Mouse (Mus musculus): ENCODE results near the gene Cdc42bpg. TPM values are rescaled to one million over a fixed set of nuclear protein-coding genes. Genes with fewer than 3 reads are reported as not detected.
"Not testable (repeated sequence)": the region's sequence is repeated elsewhere in the genome, so short reads cannot be mapped to it uniquely, and the experiment has no call there.

Gene Cdc42bpg
- total RNA-seq, 2 experiments from 2014 or later = 6.4 to 8.8 TPM

DNA sequence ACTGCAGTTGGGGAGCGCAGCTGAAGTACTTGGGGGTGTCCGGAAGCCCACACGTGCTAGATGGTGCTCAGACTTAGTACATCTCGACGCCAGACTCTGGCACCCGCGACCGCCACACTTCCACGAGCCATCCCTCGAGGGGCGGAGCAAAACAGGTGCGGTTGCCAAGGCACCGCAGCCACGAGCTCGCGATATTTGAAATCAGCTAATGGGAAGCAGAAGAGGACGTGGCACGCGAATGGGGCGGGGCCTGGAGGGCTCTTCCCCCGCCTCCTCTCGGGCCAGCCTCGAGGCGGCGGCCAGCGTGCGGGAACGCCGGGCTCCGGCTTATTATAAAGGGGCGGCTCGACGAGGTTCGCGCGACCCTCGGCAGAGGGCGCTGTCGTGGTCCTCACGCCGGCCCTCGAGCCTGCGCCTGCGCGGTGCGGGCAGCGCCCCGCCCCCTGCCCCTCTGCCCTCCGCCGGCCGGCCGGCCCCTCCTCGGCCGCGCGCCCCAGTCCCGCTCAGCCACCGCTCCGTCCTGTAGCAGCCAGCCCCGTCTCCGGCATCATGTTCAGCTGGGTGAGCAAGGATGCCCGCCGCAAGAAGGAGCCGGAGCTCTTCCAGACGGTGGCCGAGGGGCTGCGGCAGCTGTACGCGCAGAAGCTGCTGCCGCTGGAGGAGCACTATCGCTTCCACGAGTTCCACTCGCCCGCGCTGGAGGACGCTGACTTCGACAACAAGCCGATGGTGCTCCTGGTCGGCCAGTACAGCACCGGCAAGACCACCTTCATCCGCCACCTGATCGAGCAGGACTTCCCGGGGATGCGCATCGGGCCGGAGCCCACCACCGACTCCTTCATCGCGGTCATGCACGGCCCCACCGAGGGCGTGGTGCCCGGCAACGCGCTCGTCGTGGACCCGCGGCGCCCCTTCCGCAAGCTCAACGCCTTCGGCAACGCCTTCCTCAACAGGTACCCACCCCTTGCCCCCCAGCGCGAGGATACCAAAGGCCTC lies 29.5 kb upstream of the Cdc42bpg start, which contains the start of gene Ehd1:
TSS of gene Ehd1 (plus strand) at position 300 of the 996 bp plus-strand sequence.
- DNase-seq (ENCODE audit: low spot score) = peak; percentile 98

DNA sequence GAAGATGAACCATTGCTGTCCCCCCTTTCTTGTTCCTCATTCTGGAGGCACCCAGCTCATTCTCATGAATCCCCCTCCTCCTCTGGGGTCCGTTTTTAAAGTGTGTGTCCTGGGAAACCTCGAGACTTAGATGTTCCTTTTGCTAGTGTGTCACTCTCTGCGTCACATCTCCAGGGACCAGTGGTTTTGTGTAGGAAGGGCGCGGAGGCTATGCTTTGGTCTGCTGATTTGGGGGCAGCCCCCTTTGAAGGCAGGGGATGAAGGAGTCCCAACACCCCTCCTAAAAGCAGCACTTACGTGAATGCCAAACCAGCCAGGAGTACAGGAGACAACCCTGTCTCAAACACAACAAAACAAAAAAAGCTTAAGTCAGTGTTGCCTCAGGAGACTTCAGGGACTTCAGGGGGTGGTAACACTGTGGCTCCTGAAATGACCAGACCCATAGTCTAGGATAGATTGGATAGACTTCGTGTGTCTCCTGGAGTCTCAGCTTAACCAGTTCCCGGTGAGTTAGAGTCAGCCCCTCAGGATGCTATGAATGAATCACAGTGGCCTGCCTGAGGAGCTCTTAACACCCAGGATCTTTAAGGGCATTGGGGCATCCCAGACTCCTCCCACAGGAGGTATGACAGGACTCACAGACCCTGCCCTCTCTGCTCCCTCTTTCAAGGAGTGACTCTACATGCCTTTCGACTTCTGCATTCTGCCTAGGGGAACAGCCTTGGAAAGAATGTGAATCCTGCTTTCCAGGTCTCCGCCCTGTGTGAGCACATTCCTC lies 28.4 kb upstream of the Cdc42bpg start:
- peak; percentile 88 for DNase-seq (ENCODE audit: low spot score)

DNA sequence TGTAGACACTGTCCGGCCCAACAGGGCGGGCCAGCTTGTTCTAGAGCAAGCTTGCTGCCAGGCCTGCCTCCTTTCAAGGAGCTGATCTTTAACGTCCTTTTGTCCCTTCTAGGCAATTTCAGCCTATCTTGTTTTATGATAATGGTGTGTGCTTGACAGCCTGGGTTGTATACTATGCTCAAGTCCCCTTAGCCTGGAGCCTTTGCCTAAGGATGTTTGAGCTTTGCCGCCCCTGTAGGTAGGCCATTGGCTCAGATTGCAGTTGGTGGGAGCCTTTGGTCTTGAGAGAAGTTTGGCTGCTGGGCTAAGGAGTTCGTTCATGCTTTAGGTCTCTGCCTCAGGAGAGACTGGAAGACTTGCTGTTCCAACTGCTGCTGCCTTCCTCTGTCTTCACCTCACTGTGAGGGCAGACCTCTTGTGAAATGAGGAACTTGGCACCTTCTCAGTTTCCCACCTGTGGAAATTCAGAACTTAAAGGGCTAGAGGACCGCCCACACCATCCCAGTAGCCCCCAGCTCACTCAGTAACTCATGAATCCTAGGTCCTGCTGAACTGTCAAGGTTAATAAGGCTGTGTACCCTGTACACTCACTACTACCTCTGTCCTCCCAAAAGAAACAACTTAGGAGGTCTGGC lies 27.7 kb upstream of the Cdc42bpg start:
- DNase-seq (ENCODE audit: low spot score) = no peak

DNA sequence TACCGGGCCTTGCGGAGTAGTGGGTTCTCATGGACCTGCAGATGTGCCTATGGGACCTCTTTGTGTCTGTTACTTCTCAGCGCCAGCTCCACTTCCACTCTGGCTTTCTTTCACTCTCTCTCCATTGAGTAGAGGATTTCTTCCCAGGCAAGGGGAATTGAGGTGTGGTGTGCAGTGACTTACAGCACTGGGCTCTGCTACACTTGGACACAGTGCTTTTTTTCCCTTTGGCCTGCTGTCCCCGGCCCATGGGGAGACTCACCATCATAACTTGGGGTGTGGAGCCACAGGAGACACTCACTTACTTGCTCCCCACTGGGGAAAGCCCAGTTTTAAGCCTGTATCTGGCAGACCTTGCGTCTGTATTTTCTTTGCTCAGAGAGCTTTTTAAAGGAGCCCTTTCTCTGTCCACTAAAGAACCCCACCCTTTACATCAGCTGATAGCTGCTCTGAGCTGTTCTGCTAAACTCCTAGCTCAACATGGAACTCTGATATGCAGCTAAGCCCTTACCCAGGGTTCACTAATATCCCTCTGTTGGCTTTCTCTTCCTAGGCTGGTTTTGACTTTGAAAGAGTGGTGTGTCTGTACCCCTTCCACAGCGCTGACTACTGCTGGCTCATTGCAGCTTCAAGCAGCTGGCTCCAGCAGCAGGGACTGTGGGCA lies 26.6 kb upstream of the Cdc42bpg start:
- no peak for DNase-seq (ENCODE audit: low spot score)

DNA sequence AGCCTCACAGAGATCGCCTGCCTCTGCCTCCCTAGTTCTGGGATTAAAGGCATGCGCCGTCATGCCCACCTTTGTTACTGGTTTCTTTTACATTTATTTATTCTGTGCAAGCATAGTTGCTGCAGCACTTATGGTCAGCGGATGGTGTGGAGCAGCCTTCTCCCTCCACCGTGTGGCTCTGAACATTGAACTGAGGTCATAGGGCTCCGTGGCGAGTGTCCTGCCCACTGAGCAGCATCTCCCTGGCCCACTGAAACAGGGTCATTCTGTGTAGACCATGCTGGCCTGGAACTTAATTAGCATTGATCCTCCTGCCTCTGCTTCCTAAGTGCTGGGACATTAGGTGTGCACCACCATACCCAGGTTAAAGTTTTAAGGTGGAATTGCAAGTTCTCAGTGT lies 25.7 kb upstream of the Cdc42bpg start:
- no peak for DNase-seq (ENCODE audit: low spot score)

DNA sequence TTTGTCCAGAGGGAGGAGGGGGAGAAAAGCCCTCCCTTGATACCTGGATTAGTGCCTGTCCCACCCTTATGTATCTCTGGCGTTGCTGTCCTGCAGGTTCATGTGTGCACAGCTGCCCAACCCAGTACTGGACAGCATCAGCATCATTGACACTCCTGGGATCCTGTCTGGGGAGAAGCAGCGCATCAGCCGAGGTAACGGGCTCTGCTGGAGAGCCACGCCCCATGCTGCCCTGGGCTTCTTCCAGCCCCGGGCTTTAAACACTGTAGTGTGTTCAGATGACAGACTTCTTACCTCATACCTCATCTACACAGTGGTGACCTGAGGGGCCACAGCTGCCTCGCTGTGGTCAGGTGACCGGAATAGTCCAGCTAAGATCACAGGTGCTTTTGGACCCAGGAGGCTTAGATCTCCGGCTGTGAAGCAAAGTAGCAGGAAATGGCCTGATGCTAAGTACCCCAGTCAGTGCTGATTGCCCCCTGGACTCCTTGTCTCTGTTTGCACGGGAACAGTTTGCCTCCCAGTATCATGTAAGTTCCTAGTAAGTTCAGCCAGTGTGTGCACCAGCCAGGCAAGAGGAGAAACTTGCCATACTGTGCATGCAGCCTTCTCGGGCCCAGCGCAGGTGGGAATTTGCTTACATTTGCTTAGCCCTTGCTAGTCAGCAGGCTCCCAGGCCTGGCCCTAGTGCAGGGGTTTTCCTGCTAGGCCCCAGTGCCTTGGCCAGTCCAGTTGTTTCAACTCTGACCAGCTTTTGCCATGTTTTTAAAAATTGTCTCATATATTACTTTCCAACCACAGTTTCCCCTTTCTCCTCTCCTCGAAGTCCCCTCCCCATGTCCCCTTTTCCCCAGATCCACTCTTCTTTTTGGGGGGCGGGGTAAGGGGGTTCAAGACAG lies 24.9 kb upstream of the Cdc42bpg start:
- DNase-seq (ENCODE audit: low spot score) = no peak

DNA sequence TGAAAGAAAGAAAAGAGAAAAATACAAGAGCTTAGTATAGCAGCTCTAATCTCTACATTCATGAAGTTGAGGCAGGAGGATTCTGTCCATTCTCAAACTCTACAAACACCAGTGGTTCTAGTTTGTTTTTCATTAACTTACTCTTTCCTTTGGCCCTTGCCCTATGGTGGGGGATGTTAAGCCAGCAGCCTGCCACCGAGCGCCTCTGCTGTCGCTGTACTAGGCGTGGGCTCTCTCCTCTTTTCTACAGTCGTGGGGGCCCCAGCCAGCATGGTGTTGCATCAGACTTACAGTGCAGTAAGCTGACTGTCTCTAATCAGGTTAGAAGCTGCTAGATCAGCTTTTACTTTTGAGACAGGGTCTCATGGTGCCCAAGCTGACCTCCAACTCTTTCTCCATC lies 23.3 kb upstream of the Cdc42bpg start:
- DNase-seq (ENCODE audit: low spot score) = no peak

DNA sequence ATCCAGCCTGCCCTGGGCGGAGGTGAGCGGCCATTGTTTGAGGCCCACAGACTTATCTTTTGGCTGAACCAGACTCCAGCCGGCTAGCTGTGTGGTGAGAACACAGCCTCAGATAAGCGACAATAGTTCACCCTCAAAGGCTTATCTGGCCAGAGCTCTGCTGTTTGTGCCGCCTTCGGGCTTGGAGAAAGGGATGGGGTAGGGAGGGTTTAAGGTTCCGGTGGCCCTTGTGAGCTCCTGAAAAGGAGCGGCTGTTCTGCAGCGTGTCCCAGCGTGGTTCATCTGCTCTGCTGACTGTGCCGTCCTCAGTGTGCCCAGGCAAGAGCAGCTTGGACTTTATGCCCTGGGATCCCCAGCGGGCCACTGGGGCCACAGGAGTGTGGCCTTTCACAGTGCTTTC lies 21.8 kb upstream of the Cdc42bpg start:
- no peak for DNase-seq (ENCODE audit: low spot score)

DNA sequence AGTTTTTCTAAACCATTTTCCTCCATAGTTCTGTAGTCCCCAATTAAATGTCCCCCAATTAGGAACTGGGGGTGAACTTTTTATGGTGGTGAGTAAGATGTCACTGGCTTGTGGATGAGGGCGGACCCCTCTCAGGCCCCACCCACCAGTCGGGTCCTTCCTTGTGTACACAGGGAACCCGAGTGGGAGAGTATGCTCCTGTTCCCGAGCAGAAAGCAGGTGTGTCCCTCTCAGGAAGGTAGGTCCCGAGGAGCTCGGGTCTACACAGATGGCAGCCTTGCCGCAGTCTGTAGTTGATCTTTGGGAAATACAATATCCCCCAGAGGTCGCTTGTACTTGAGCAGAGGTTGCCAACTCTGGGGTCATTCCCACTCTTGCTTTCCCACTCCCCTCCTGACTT lies 21.0 kb upstream of the Cdc42bpg start:
- DNase-seq (ENCODE audit: low spot score) = no peak

DNA sequence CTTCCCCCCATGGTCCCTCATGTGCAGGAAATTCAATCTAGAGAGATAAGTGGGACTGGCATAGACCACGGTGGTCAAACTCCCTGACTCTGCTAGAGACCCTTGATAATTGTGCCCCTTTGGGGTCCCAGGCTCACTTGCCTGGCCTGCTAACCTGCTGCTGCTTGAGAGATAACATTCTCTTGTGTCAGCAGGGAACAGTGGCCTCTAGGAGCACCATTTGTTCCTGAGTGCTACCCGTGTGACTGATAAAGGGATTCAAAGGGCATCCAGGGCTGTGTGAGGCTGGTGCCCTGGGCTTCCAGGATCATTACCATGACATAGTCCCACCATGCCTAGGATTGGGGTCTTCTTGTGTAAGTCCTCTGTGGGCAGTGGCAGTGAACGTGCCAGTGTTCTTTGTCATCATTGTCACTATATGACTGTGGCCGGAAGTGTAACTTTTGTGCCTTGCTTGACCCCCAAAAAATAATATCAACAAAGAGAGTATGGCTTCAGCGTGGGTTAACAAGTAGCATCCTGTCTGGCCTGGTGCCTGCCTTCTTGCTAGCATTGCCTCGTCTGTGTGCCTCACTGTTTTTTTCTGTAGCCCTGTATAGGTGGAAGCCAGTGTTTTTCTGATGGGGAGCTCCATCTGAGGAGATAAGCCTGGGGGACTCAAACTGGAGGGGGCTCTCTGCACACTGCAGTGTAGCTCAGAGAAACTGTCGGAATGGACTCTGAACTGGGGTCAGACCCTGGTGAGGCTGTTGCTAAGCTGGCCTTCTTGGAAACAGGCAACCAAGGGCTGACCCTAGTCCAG lies 20.4 kb upstream of the Cdc42bpg start:
- DNase-seq (ENCODE audit: low spot score) = no peak

DNA sequence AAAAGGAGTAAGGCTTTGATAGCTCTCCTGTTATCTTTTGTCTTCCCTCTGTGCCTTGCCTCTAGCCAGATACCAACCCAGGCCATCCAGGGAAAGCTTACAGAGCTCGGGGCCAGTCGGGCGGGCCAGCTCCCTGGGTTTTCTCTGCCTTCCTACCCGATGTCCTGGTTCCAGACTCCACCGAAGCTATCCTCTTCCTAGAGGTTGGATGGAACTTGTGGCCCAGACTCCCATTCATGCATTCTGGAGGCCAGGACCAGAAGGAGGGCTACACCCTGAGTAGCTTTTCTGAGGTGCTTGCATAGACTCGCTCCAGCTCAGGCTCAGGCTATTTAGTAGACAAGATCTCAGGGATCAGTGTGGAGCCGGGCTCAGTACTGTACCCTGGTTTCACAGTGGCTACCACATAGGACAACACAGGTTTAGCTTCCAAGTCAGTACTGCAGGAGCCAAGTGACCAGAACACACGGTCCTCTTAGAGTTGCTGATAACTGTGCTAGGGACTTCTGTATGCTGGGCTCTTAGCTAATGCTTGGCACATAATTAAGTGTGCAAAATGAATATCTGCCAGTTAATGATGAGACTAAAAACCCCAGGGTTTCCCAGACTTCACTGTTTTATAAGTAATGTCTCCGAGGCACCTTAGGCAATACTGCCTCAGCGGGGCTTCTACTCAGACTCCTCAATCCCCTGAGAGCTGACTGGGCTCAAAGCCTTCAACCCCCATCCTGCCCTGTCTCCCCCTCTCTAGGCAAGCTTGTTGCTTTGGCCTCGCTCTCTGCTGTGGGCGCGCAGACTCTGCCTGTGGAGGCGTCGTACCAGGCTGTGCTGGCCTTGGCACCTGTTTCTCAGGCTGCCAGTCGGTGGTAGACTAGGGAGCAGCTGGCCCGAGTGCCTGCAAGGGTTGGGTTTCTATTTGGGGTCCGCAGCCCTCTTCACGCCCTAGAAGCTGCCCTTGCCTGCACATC lies 19.5 kb upstream of the Cdc42bpg start:
- peak; percentile 47 for DNase-seq (ENCODE audit: low spot score)

DNA sequence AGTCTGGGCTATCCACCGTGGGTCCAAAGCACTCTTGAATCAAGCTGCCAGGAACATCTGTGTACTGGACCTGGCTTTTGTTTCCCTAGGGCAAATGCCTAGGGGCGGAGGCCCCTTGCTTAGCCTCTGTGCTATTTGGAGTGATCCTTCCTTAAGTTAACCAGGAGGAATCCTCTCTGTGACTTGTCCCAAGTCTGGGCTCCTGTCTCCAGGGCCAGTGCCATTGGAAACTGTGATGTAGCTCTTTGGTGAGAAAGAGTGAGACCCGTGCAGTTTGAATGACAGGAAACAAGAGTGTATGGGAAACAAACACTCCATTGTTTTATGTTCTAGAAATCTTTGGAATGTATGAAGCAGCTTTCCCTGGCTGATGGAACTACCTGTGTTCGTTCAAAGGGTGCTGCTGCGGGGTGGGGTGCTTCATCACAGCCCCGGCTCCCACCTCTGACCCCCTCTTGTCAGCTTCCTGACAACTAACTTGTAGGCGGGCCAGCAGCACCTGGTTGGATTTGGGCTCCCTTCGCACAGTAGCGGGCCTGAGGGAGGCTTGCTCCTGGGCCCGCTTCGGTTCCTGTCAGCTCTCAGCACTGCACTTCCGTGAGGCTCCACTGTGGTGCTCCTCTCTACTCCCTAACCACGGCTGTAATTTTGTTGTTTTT lies 17.9 kb upstream of the Cdc42bpg start:
- DNase-seq (ENCODE audit: low spot score) = no peak

DNA sequence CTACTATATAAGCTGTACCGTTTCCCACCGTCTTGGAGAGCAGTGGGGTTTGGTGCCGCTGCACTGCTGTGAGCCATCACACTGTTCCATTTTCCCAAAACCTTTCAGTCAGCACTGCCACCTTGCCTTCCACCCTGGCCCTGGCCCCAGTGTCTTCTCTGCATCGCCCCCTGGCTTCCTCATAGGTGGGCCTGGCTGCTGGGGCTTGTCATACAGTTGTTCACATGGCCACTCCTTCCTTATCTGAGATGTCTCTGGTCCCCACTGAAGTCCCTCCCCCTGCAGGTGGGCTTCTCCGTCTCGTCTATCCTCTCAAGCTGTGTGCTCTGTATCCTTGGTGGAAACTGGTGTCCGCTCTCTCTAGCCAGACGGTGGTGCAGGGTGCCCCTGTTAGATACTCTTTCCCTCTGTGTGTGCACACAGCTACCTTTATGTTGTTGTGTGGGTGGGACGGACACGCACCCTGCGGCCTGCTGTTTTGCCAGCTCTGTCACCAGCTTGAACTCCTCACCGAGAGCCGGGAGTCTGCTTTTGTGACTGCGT lies 16.5 kb upstream of the Cdc42bpg start:
- no peak for DNase-seq (ENCODE audit: low spot score)

DNA sequence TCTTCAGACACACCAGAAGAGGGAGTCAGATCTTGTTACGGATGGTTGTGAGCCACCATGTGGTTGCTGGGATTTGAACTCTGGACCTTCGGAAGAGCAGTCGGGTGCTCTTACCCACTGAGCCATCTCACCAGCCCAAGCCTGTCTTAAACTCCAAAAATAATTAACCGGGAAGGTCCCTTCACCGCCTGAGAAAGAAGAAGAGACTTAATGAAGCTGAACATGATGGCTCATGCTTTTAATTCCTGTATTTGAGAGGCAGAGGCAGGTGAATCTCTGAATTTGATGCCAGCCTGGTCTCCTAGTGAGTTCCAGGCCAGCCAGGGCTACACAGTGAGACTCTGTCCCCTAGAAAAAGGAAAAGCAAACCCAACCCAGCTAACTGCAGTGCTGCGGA lies 15.5 kb upstream of the Cdc42bpg start:
- DNase-seq (ENCODE audit: low spot score) = not testable (repeated sequence)

DNA sequence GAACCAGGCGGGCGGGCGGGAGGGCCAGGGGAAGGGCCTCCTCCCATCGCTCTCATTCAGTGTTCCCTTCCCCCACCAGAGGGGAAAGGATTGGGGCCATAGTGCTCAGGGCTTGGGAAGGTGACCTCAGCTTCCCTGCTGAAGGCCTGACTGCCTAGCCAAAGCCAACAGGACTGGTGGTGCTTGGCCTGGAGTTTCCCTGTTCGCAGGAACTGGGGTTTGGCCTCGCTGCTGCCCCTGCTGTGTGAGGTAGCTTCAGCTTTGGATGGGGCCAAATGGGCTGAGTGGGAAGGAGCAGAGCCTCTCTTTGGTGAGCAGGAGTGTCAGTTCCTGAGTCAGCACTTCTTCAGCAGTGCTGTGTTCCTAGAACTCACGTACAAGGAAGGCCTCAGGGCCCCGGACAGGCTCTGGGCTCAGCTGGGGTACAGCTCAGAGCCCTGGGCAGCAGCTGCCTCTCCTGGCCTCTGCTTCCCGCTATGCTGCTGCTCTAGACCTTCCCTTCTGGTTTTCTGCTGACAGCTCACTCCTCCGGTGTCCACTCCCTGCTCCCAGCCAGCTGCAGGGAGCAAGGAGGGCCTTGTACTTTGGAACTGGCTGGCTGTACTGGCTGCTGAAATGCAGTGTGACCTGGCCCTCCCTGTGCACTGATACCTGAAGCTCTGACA lies 15.0 kb upstream of the Cdc42bpg start:
- peak; percentile 49 for DNase-seq (ENCODE audit: low spot score)

DNA sequence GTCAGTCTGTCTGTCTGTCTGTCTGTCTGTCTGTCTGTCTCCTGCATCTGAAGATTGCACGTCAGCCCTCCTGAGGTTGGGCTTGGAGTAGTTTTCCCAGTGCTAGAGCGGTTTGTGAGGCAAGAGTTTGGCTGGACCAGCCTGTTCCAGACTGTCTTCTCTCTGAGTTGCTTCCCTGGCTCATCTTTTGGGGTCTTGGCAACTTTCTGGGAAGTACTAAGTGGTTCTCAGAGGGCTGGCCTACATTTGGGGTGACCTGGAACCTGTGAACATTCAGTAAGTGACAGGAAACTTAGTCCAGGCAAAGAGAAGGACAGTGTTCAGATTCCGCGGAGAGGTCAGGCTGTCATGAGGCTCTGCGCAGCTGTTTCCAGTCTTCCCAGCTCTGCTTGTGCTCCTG lies 14.0 kb upstream of the Cdc42bpg start:
- DNase-seq (ENCODE audit: low spot score) = peak; percentile 38

DNA sequence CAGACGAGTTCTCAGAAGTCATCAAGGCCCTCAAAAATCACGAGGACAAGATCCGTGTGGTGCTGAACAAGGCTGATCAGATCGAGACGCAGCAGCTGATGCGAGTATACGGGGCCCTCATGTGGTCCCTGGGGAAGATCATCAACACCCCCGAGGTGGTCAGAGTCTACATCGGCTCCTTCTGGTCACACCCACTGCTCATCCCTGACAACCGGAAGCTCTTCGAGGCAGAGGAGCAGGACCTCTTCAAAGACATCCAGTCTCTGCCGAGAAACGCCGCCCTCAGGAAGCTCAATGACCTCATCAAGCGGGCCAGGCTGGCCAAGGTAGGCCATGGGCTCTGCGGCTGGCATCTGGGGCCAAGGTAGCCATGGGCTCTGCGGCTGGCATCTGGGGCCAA lies 12.0 kb upstream of the Cdc42bpg start:
- DNase-seq (ENCODE audit: low spot score) = no peak
